Mouse (Mus musculus) heart, adult 8-10 months (tissue): ENCODE measurements around the gene Kcnmb1. TPM values are rescaled to one million over a fixed set of nuclear protein-coding genes. Genes with fewer than 3 reads are reported as not detected.

Experiments
- DNase-seq: peaks from one replicate; pipeline ENCODE4 v3.0.0; 2022; ENCODE audit warnings: low spot score
- total RNA-seq, 4 experiments: library from RNA; stranded (reverse); gene quantifications; 2 replicates each; pipeline ENCODE4 v1.2.4; 2022

The Kcnmb1 gene
- total RNA-seq = 1 to 10 TPM in 1 of 4 experiments, under 1 TPM in 3; 0.44 to 1.1 (median 0.73) TPM

DNA sequence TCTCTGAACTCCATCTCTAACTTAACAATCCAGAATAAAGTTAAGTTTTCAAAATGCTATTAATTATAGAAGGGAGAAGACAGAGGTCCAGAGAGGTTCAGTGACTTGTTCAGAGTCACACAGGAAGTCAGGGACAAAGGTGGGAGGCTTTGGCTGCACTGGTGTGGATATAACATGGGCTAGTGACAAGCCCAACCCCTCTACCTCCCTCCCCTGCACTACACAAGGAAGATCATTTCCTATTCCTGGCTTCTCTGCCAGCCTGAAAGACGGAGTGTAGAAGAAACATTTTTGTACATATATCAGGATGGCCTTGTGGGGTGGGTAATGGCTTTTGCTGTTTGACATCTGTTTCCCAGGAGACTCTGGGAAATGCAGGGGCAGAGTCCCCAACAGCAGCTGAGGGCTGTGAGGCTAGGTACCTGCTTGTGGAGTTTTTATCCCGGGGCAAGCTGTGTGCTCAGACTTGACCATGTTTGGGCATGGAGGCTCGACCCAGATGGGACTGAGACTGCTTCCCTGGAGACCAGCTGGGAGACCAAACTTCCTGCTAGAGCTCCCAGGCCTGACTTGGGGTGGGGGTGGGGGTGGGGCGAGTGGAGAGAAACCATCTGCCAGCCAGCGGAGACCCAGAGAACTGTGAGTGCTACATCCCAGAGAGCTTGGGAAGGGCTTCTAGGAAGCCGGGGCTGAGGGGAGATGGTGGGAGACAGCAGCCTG lies at the start of gene Kcnmb1:
TSS of gene Kcnmb1 (plus strand) at position 326 of the 720 bp plus-strand sequence.
- DNase-seq = no peak

GRCm38 (mm10) chr11:33913061-33913460 lies 49.8 kb upstream of the Kcnmb1 start:
- no peak for DNase-seq

DNA sequence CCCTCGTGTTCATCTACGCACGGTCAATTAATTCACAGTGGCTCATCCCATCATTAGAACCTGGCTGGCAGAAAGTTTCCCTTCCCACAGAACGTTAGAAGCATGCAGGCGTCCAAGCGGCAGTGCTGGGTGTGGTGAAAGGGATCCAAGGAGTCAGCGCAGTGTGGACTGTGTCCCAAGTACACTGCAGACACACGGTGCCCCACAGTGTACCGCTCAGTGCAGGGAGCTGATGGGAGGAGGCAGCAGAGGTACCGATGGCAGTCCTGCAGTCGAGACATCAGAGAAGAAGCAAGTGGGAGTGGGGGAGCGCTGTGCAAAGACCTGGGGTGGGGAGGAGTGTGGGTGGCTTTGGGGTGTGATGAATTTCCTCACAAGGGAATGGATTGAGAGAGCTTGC lies 48.6 kb upstream of the Kcnmb1 start:
- no peak for DNase-seq

GRCm38 (mm10) chr11:33917574-33917973 lies 45.2 kb upstream of the Kcnmb1 start:
- DNase-seq = peak; percentile 48

DNA sequence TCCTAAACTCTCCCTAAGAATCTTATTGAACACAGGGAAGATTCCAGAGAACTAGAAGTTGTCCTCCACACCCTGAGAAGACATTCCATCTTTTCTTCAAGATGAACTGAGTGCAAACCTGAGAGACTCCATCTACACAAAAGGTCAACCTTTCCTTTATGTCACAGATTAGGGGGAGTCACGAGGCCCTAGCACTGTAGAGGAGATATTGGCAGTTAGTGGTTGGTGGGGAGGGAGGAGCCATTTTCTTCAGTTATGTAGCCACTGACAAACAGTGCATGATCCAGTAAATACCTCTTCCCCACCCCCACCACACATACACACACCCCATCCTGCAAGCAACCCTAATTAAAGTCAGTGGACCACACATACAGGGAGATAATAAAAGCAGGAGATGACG lies 44.4 kb upstream of the Kcnmb1 start:
- DNase-seq = no peak

GRCm38 (mm10) chr11:33919826-33920225 lies 43.0 kb upstream of the Kcnmb1 start:
- DNase-seq = no peak

- no peak for DNase-seq
Observed at GRCm38 (mm10) chr11:33921451-33921850, 41.4 kb upstream of the Kcnmb1 start.

DNA sequence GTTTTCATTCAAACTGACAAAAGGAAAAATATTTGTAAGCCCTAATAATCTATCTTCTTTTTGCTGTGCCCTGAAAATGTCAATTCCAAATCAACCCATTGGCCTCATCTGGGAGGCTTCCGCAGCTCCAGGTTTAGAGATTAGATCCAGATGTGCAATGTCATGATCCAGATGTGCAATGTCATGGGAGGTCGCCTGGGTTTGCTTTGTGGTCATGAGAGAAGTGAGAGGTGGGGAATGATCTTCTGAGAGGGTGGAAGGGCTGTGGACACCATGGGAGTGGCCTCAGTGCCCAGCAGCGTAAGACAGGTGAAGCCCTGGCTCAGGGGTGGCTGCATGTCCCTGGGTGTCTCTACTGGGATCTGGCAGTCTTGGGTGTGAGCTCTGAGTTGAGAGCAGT lies 39.8 kb upstream of the Kcnmb1 start:
- no peak for DNase-seq

DNA sequence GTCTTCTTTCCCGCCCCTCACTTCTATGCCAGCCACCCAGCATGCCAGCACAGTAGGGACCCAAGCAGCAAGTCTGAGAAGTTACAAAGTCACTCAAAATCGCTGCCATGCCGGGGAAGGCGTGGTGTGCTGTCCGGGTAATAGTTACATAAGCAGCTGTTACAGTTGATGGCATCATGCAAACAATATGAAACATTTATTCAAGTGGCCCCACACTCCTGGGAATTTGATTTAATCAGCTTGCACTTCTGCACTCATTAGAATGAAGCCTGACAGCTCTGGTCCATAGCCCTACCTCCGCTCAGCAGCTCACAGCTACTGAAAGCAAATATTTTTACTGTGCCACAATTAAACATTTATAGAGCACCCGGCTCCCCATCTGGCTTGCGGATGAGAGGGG lies 37.0 kb upstream of the Kcnmb1 start:
- DNase-seq = no peak

- DNase-seq = no peak
Observed at GRCm38 (mm10) chr11:33926551-33926950, 36.3 kb upstream of the Kcnmb1 start.

GRCm38 (mm10) chr11:33927321-33927720 lies 35.5 kb upstream of the Kcnmb1 start:
- no peak for DNase-seq

DNA sequence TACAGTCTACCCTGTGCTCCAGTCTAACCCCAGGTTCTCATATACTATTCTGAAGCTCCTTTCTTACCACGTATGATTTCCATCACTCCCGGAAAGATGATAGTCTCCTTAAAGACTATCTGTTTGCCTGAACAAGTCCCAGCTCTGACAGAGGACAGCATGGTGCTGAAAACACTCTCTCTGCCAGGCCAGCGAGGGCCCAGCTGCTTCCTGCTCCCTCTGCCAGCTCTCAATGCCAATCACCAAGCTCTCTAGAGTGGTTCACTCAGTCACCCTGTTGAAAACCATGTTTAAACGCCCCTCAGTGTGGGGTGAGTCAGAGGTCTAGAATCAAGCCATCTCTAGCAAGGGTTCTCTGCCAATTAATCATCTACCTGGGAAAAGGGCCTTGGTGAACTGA lies 35.0 kb upstream of the Kcnmb1 start:
- DNase-seq = no peak

- DNase-seq = no peak
Observed at GRCm38 (mm10) chr11:33928658-33929057, 34.2 kb upstream of the Kcnmb1 start.

DNA sequence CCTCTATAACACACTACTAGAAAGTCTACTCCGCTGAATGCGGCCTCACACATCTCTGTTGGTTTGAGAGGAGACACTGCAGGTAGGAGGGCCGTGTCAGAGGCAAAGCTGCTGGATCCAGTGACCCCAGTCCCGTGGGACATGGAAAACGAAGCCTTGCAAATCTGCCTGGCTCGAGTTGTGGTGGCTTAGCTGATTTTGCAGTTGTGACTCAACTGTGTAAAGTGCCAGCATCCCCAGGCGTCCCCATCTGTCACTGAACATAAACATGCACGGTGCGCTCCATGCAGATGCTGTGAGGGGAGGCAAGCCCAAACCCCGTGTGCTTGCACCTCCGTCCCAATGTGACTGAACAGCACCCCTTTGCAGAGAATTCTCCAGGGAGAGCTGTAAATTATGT lies 33.4 kb upstream of the Kcnmb1 start:
- DNase-seq = no peak

DNA sequence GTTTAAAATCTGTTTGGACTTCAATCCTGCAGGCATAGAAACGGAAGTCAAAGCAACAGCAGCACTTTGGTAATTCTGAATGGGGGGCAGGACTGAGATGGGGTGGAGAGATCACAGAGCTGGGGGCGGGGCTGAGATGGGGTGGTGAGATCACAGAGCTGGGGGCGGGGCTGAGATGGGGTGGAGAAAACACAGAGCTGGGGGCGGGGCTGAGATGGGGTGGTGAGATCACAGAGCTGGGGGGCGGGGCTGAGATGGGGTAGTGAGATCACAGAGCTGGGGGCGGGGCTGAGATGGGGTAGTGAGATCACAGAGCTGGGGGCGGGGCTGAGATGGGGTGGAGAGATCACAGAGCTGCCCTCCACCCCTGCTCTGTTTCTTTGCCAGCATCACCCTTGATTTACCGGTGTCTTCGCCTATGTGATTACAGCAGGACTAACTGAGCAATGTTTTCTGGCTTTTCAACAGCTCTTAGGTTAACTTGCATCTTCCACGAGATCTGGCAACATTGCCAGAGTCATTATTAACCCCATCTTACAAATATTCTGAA lies 30.9 kb upstream of the Kcnmb1 start:
- DNase-seq = no peak

- no peak for DNase-seq
Observed at GRCm38 (mm10) chr11:33932386-33933111, 30.3 kb upstream of the Kcnmb1 start.

- DNase-seq = no peak
Observed at GRCm38 (mm10) chr11:33934286-33934685, 28.5 kb upstream of the Kcnmb1 start.

GRCm38 (mm10) chr11:33937641-33938040 lies 25.2 kb upstream of the Kcnmb1 start:
- DNase-seq = no peak

DNA sequence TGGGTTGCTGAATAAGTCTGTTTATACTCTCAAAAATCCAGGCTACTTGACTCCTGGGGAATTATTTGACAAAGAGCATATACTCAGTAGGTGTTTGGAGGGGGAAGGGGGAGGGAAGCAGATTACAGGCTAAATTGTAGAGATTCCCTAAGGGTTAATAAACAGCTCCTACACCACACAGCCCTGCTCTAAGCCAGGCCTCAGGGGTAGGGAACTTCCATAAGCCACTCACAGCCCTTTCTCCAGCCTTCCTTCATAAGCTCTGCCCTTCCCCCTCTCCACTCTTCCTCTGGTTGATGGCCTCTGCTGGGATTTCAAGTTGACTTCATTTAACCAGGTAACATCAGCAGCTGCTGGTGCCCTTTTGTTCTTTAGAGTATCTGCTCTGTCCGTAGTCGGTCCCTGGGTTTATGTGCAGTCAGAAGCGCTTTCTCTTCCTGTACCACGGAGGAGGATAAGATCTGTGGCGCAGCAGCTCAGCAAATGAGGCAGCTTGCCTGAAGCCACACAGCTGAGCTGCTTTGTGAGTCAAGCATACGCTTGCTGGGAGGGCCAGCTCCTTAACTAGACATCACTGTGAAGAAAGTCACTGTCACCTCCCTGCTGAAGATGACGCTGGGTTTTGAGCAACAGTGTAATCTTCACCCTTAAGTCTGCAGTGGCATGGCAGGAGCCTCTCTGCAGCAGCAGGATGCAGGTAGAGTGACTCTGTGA lies 24.1 kb upstream of the Kcnmb1 start:
- DNase-seq = no peak

GRCm38 (mm10) chr11:33939456-33940113 lies 23.2 kb upstream of the Kcnmb1 start:
- no peak for DNase-seq

DNA sequence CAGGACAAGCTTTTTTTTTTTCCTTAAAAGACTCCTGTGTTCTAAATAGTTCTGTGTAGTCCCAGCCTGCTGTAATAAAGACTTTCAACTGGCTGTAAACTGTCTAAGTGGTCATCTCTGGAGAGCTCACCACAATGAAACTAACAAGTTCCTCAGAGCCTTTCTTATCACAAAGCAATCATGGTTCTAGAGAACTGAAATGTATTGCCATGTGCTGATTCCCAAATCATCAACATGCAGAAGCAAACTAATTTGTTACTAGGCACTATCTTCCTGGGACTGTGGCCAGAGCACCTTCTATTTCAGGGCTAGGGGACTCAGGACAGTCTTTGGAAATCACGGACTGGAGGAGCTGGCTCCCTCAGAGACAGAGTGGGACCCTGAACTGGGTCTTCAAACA lies 19.2 kb upstream of the Kcnmb1 start:
- DNase-seq = no peak
